Mouse (Mus musculus) CH12.LX (cell line): ENCODE measurements around the gene Phpt1. TPM values are rescaled to one million over a fixed set of nuclear protein-coding genes. Genes with fewer than 3 reads are reported as not detected.

Experiments
- DNase-seq: peaks from one replicate; pipeline ENCODE4 v3.0.0-alpha.2; 2013; ENCODE audit errors: extremely low read depth
- H3K27ac ChIP-seq: 2 replicates; pipeline ENCODE4 v1.5.1; 2012; ENCODE audit warnings: low read depth, mild to moderate bottlenecking, control low read depth, moderate library complexity; ENCODE audit not compliant: insufficient read depth
- H3K27me3 ChIP-seq: replicated peaks from 2 replicates; pipeline ENCODE3; 2012; ENCODE audit warnings: inconsistent platforms
- H3K36me3 ChIP-seq, 2 experiments: replicated peaks in 1 of 2; 2 replicates each; pipeline versions ENCODE3 to v1.6.1; 2012; ENCODE audit warnings: inconsistent platforms in 1 of 2, low read length in 1 of 2, mild to moderate bottlenecking in 1 of 2, mixed read lengths in 1 of 2, moderate library complexity in 1 of 2; ENCODE audit not compliant: control insufficient read depth in 1 of 2, insufficient read depth in 1 of 2
- H3K4me1 ChIP-seq, 2 experiments: 2 replicates each; pipeline ENCODE4 v1.6.1; 2012; ENCODE audit warnings: inconsistent platforms in 1 of 2, moderate library complexity in 1 of 2; ENCODE audit not compliant: insufficient read depth in 2 of 2, control insufficient read depth in 1 of 2
- H3K4me2 ChIP-seq: 2 replicates; pipeline ENCODE4 v1.6.1; 2012; ENCODE audit warnings: low read depth, mild to moderate bottlenecking, control low read depth; ENCODE audit not compliant: poor library complexity, insufficient read depth, severe bottlenecking
- H3K4me3 ChIP-seq, 3 experiments: fragments of 150-350 bp in 1 of 3; sonication (generic) in 1 of 3; replicated peaks in 1 of 3; 2 replicates each; pipeline versions ENCODE3 to v1.5.1; 2011 to 2012; ENCODE audit warnings: low read depth in 2 of 3, low read length in 2 of 3, mild to moderate bottlenecking in 2 of 3, moderate library complexity in 2 of 3, control low read depth in 1 of 3, improper control_type of control experiment in 1 of 3, inconsistent platforms in 1 of 3, mixed read lengths in 1 of 3; ENCODE audit not compliant: poor library complexity in 1 of 3
- H3K79me2 ChIP-seq: replicated peaks from 2 replicates; pipeline ENCODE4 v1.6.1; 2012; ENCODE audit warnings: mild to moderate bottlenecking, moderate library complexity; ENCODE audit not compliant: control insufficient read depth, poor library complexity, insufficient read depth, severe bottlenecking; ENCODE audit errors: extremely low read depth
- H3K9ac ChIP-seq: 2 replicates; pipeline ENCODE4 v1.6.1; 2012; ENCODE audit warnings: low read depth, mild to moderate bottlenecking, control low read depth, moderate library complexity; ENCODE audit not compliant: insufficient read depth
- H3K9me3 ChIP-seq: replicated peaks from 2 replicates; pipeline ENCODE3; 2012; ENCODE audit warnings: low read length, inconsistent platforms, mixed read lengths
- CHD1 ChIP-seq: IDR thresholded peaks from 2 replicates; pipeline ENCODE4 v1.6.1; 2012; ENCODE audit warnings: low read depth, low read length, improper control_type of control experiment, inconsistent platforms
- CTCF ChIP-seq, 2 experiments: IDR thresholded peaks in 1 of 2; conservative IDR thresholded peaks in 1 of 2; 2 replicates each; pipeline ENCODE4 v1.5.1; 2011 to 2012; ENCODE audit warnings: low read depth in 2 of 2, low read length in 2 of 2, improper control_type of control experiment in 1 of 2, inconsistent platforms in 1 of 2, mild to moderate bottlenecking in 1 of 2, moderate library complexity in 1 of 2
- ELF1 ChIP-seq: IDR thresholded peaks from 2 replicates; pipeline ENCODE4 v1.6.1; 2014; ENCODE audit warnings: low read depth, mild to moderate bottlenecking, inconsistent platforms, low read length, improper control_type of control experiment
- HCFC1 ChIP-seq: IDR thresholded peaks from 2 replicates; pipeline ENCODE4 v1.6.1; 2012; ENCODE audit warnings: low read depth, mild to moderate bottlenecking, inconsistent platforms, low read length, improper control_type of control experiment
- IRF4 ChIP-seq: IDR thresholded peaks from 2 replicates; pipeline ENCODE4 v1.6.1; 2014; ENCODE audit warnings: low read depth, mild to moderate bottlenecking, inconsistent platforms, low read length, improper control_type of control experiment
- JUN ChIP-seq: IDR thresholded peaks from 2 replicates; pipeline ENCODE4 v1.6.1; 2011; ENCODE audit warnings: low read depth, mild to moderate bottlenecking, low read length, improper control_type of control experiment, moderate library complexity; ENCODE audit not compliant: insufficient read depth
- JUND ChIP-seq: conservative IDR thresholded peaks from 2 replicates; pipeline ENCODE4 v1.6.1; 2011; ENCODE audit warnings: low read depth, low read length, improper control_type of control experiment
- MAX ChIP-seq: IDR thresholded peaks from 2 replicates; pipeline ENCODE4 v1.6.1; 2011; ENCODE audit warnings: low read length, improper control_type of control experiment
- MAZ ChIP-seq: IDR thresholded peaks from 2 replicates; pipeline ENCODE4 v1.6.1; 2012; ENCODE audit warnings: low read depth, mild to moderate bottlenecking, inconsistent platforms, low read length, improper control_type of control experiment, moderate library complexity
- MYC ChIP-seq: IDR thresholded peaks from 2 replicates; pipeline ENCODE4 v1.6.1; 2011; ENCODE audit warnings: low read depth, mild to moderate bottlenecking, improper control_type of control experiment, low read length
- POLR2A ChIP-seq: IDR thresholded peaks from 2 replicates; pipeline ENCODE4 v1.6.1; 2011; ENCODE audit warnings: low read depth, mild to moderate bottlenecking, improper control_type of control experiment, low read length
- POLR2AphosphoS2 ChIP-seq: IDR thresholded peaks from 2 replicates; pipeline ENCODE4 v1.6.1; 2011; ENCODE audit warnings: low read depth, low read length, improper control_type of control experiment
- RAD21 ChIP-seq: IDR thresholded peaks from 2 replicates; pipeline ENCODE4 v1.6.1; 2011; ENCODE audit warnings: low read depth, mild to moderate bottlenecking, low read length, improper control_type of control experiment, moderate library complexity
- RCOR1 ChIP-seq: conservative IDR thresholded peaks from 2 replicates; pipeline ENCODE4 v1.6.1; 2012; ENCODE audit warnings: low read depth, mild to moderate bottlenecking, inconsistent platforms, low read length, improper control_type of control experiment
- SIN3A ChIP-seq: IDR thresholded peaks from 2 replicates; pipeline ENCODE4 v1.6.1; 2012; ENCODE audit warnings: low read length, improper control_type of control experiment, inconsistent platforms
- SMC3 ChIP-seq: IDR thresholded peaks from 2 replicates; pipeline ENCODE4 v1.6.1; 2011; ENCODE audit warnings: low read depth, low read length, improper control_type of control experiment
- TCF12 ChIP-seq: IDR thresholded peaks from 2 replicates; pipeline ENCODE4 v1.6.1; 2014; ENCODE audit warnings: low read depth, mild to moderate bottlenecking, inconsistent platforms, low read length, improper control_type of control experiment
- USF2 ChIP-seq: conservative IDR thresholded peaks from 2 replicates; pipeline ENCODE4 v1.6.1; 2011; ENCODE audit warnings: low read depth, low read length, improper control_type of control experiment
- ZNF384 ChIP-seq: IDR thresholded peaks from 2 replicates; pipeline ENCODE4 v1.6.1; 2012; ENCODE audit warnings: low read depth, low read length, improper control_type of control experiment, inconsistent platforms
- dilution Hi-C: fragments of 300-500 bp; cut with MboI; formaldehyde crosslinking; loops from 2 replicates; pipeline ENCODE4 v1.14.3; 2020; ENCODE audit warnings: low sequenced_read_pairs; ENCODE audit not compliant: extremely low pct_unique_long_range_greater_than_20kb, extremely low pct_ligation_motif_present
- in situ Hi-C: fragments of 300-500 bp; cut with MboI; formaldehyde crosslinking; loops from 3 replicates; pipeline ENCODE4 v1.14.3; 2019; ENCODE audit warnings: low sequenced_read_pairs, low pct_ligation_motif_present, low pct_unique_long_range_greater_than_20kb, mixed read lengths
- polyA plus RNA-seq: library from polyadenylated mRNA; unstranded; fragments of >175 nt; gene quantifications from 2 replicates; pipeline ENCODE4 v1.2.1, GENCODE M21; 2012; ENCODE audit warnings: low read depth; ENCODE audit not compliant: insufficient read length
- total RNA-seq, 2 experiments: library from RNA; depleted of rRNA; stranded (reverse); fragments of 300-350 nt in 1 of 2; fragments of >200 nt in 1 of 2; gene quantifications; 2 replicates each; pipeline ENCODE4 v1.2.3; 2012 to 2014

Phpt1 gene
- total and polyA plus RNA-seq, 3 experiments, result 37.9 to 66.9 (median 46.6) TPM

DNA sequence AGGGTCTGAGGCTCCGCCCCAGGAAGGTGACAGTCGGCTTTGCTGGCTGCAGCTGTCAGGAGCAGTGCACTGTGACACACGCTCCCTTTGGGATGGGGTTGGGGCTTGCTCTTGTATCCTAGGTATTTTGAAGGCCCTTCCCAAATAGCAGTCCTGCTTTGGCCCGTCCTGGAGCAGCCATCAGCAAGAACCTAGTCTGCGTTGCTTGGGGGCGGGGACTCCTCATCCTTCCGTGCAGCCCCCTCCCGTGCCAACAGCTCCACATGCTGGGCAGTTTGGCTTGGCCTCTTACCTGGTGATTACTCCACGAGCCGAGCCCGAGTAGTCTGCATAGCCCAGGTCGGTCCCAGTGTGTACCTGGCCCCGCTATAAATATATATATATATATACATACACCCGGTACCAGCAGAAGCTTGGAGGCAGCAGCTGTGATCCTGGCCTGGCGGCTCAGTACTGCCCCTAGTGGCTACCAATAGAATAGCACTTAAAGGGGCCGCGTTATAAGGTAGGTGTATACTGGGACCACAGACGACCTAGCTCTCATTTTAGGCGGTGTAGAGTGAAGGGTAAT lies 6.4 kb upstream of the Phpt1 start, which contains the start of gene Ajm1:
Ajm1 (minus strand) TSS at position 464 of the 571 bp plus-strand sequence.
- H3K4me1 ChIP-seq, result peaks cover 5 to 24% of the 10 kb centered on the region in 2 experiments; a peak in 3 of 4 replicates
- peak; percentile 76 for DNase-seq
- peaks cover 47 to 78% of the 10 kb centered on the region in 2 experiments for H3K36me3 ChIP-seq
- H3K79me2 ChIP-seq, result no peaks in the 10 kb centered on the region
- H3K4me2 ChIP-seq, result peak within 1 kb of the TSS; percentile 34
- peak within 1 kb of the TSS; percentile 57 to 60 (median 59) for H3K4me3 ChIP-seq
- H3K9me3 ChIP-seq, result peaks cover 37% of the 10 kb centered on the region
- H3K9ac ChIP-seq, result no peak within 1 kb of the TSS
- TF ChIP-seq SIN3A, result no peak
- no peak for TF ChIP-seq IRF4
- no peak for TF ChIP-seq ELF1
- TF ChIP-seq RAD21, result peak; percentile 49
- no peak for TF ChIP-seq CHD1
- TF ChIP-seq SMC3, result no peak; the same call in 1 of the 2 replicates
- peak; percentile 35; the same call in 1 of the 2 replicates for TF ChIP-seq TCF12
- TF ChIP-seq CTCF (conservative IDR thresholded peaks at IDR 0.05 in 1 of 2, IDR thresholded peaks at IDR 0.05 in 1 of 2; ENCODE audit: low read depth in 2 of 2, low read length in 2 of 2), result peak; percentile 82 to 89
- TF ChIP-seq HCFC1, result no peak
- no peak for TF ChIP-seq POLR2A
- no peak for TF ChIP-seq ZNF384
- no peak for TF ChIP-seq MAZ
- TF ChIP-seq MAX, result no peak
- 0 out of 2 replicates have a peak, but pooled peaks have one; percentile 64 for TF ChIP-seq POLR2AphosphoS2
- dilution Hi-C loops (no loop called here), in situ Hi-C loops (no loop called here)
- H3K27ac ChIP-seq, result no peak within 1 kb of the TSS
- no peaks in the 10 kb centered on the region for H3K27me3 ChIP-seq

DNA sequence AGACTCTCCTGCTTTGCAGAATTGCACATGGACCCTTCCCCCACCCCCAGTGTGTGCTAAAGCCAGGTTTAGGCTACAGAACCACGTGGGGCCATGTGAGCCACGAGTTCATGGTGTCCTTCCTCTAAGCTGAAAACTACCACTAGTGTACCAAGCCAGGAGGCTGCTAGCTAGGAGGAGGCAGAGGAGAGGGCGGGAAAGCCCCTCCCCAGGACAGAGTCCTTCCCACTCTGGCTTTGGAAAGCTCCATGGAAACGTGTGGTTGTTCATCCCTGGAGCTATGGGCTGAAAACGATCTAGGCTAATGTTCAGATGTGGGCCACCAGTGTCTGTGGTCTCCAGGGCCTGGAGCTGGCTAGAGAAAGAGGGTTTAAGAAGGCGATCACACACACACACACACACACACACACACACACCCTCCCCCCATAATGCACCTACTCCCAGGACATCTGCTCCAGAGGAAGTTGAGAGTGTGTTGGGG lies 5.6 kb upstream of the Phpt1 start:
- Histone ChIP-seq H3K4me2 (no peak overlapping the region), H3K4me3 (peak overlapping the region in 2 of 3 experiments; percentile 57 to 60), H3K4me1 (peaks cover 8 to 31% of the 10 kb centered on the region in 2 experiments; a peak in 3 of 4 replicates), H3K9me3 (peaks cover 39% of the 10 kb centered on the region), H3K27ac (no peak overlapping the region), H3K27me3 (no peaks in the 10 kb centered on the region), H3K79me2 (no peaks in the 10 kb centered on the region), H3K9ac (no peak overlapping the region), H3K36me3 (peaks cover 42 to 75% of the 10 kb centered on the region in 2 experiments)
- in situ Hi-C loops (no loop called here), dilution Hi-C loops (no loop called here)
- DNase-seq, result peak; percentile 28
- TF ChIP-seq RCOR1, result no peak
- TF ChIP-seq ELF1, result no peak
- peak; percentile 77 for TF ChIP-seq MAX
- no peak for TF ChIP-seq USF2
- no peak for TF ChIP-seq SMC3
- TF ChIP-seq ZNF384, result no peak
- no peak for TF ChIP-seq RAD21
- no peak for TF ChIP-seq JUN
- TF ChIP-seq JUND, result no peak
- peak; percentile 49; the same call in 1 of the 2 replicates for TF ChIP-seq MYC
